Mouse (Mus musculus): Measurements from ENCODE around the gene Zfand3.
A peak's percentile ranks its signal among the peaks of the same experiment; 100 is the strongest.

Gene Zfand3

GRCm38 (mm10) chr17:30004203-30005102 lies at the start of gene Zfand3:
Gene Zfand3 (plus strand): TSS chr17:30004733.
- DNase-seq (ENCODE audit: extremely low spot score) = peak; percentile 98

GRCm38 (mm10) chr17:29955880-29956279 lies 48.7 kb upstream of the Zfand3 start:
- DNase-seq (ENCODE audit: extremely low spot score) = no peak

GRCm38 (mm10) chr17:29963730-29964259 lies 40.7 kb upstream of the Zfand3 start:
- no peak for DNase-seq (ENCODE audit: extremely low spot score)

- no peak for DNase-seq (ENCODE audit: extremely low spot score)
Measured at GRCm38 (mm10) chr17:29965506-29965905, 39.0 kb upstream of the Zfand3 start.

- DNase-seq (ENCODE audit: extremely low spot score) = no peak
Measured at GRCm38 (mm10) chr17:29970037-29970555, 34.4 kb upstream of the Zfand3 start, which contains the start of gene Mdga1. Gene Mdga1 (minus strand): TSS chr17:29970087.

GRCm38 (mm10) chr17:29971761-29972432 lies 32.6 kb upstream of the Zfand3 start:
- no peak for DNase-seq (ENCODE audit: extremely low spot score)

GRCm38 (mm10) chr17:29973226-29973625 lies 31.3 kb upstream of the Zfand3 start:
- DNase-seq (ENCODE audit: extremely low spot score) = no peak

- peak; percentile 86 for DNase-seq (ENCODE audit: extremely low spot score)
Measured at GRCm38 (mm10) chr17:29975731-29976130, 28.8 kb upstream of the Zfand3 start.

GRCm38 (mm10) chr17:29979020-29979419 lies 25.5 kb upstream of the Zfand3 start:
- DNase-seq (ENCODE audit: extremely low spot score) = no peak

- DNase-seq (ENCODE audit: extremely low spot score) = no peak
Measured at GRCm38 (mm10) chr17:29979841-29980240, 24.7 kb upstream of the Zfand3 start.

GRCm38 (mm10) chr17:29981568-29981967 lies 23.0 kb upstream of the Zfand3 start:
- no peak for DNase-seq (ENCODE audit: extremely low spot score)

- DNase-seq (ENCODE audit: extremely low spot score) = no peak
Measured at GRCm38 (mm10) chr17:29983190-29983589, 21.3 kb upstream of the Zfand3 start.

GRCm38 (mm10) chr17:29984931-29985330 lies 19.6 kb upstream of the Zfand3 start:
- DNase-seq (ENCODE audit: extremely low spot score) = no peak

- no peak for DNase-seq (ENCODE audit: extremely low spot score)
Measured at GRCm38 (mm10) chr17:29985534-29985933, 19.0 kb upstream of the Zfand3 start.

- DNase-seq (ENCODE audit: extremely low spot score) = no peak
Measured at GRCm38 (mm10) chr17:29988141-29988540, 16.4 kb upstream of the Zfand3 start.

- DNase-seq (ENCODE audit: extremely low spot score) = no peak
Measured at GRCm38 (mm10) chr17:29989653-29990052, 14.9 kb upstream of the Zfand3 start.

GRCm38 (mm10) chr17:29990136-29990535 lies 14.4 kb upstream of the Zfand3 start:
- DNase-seq (ENCODE audit: extremely low spot score) = no peak

GRCm38 (mm10) chr17:29990845-29991244 lies 13.7 kb upstream of the Zfand3 start:
- DNase-seq (ENCODE audit: extremely low spot score) = no peak

- DNase-seq (ENCODE audit: extremely low spot score) = no peak
Measured at GRCm38 (mm10) chr17:29993488-29993887, 11.0 kb upstream of the Zfand3 start.

- no peak for DNase-seq (ENCODE audit: extremely low spot score)
Measured at GRCm38 (mm10) chr17:29994011-29994410, 10.5 kb upstream of the Zfand3 start.

- no peak for DNase-seq (ENCODE audit: extremely low spot score)
Measured at GRCm38 (mm10) chr17:29994459-29994858, 10.1 kb upstream of the Zfand3 start.

GRCm38 (mm10) chr17:29995986-29996385 lies 8.5 kb upstream of the Zfand3 start:
- DNase-seq (ENCODE audit: extremely low spot score) = no peak
